Mouse (Mus musculus) telencephalon, adult 2 months (tissue): ENCODE measurements around the gene Slc2a9.
"Not testable (repeated sequence)": the region's sequence is repeated elsewhere in the genome, so short reads cannot be mapped to it uniquely, and the experiment has no call there.

Source experiments
- DNase-seq: peaks from one replicate; pipeline ENCODE4 v3.0.0-alpha.2; 2011; ENCODE audit warnings: low read depth, low spot score

Gene Slc2a9

DNA sequence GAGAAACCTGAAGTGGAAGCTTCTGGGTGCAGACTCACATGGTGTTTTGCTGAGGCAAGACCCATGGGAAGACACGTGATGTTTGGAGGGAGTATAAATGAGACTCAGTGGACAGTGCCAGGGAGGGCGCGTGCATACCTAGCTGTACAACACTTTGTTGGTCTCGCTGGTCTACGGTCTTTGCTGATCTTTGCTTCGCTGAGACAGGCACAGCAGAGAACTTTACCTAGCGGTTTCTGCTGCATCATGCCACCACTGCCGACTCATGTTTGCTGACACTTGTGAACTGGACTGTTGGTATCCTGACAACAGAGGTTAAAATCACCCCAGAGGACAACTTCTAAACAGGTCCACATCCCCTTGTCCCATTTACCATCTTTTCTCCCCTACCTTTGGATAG lies 2.9 kb downstream of the Slc2a9 start:
- no peak for DNase-seq

DNA sequence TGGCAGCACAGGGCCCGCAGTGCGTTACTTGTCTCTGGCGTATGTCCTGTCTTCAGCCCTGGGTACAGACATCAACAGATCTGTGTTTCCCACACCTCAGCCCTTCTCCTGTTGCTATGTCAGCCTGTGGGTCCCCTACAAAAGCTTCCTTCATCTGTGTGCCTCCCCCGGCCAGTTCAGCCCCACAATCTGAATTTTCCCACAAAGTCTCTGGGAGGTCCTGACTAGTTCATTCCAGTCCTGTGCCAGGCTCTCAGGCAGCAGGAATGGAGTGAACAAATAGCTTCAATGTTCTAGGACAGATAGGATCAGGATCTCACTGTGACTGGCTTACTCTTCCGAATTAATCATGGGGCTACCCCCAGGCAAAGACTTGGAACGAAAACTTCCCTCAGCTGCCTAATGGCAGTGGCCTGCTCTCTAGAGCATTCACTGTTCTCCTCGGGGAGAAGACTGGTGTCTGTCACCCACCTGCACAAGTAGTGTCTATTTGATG lies 3.6 kb downstream of the Slc2a9 start:
- no peak for DNase-seq

GRCm38 (mm10) chr5:38498479-38498878 lies 4.5 kb downstream of the Slc2a9 start:
- DNase-seq: no peak

GRCm38 (mm10) chr5:38496491-38497057 lies 6.4 kb downstream of the Slc2a9 start:
- no peak for DNase-seq

- DNase-seq: no peak
Observed at GRCm38 (mm10) chr5:38493890-38494289, 9.1 kb downstream of the Slc2a9 start.

DNA sequence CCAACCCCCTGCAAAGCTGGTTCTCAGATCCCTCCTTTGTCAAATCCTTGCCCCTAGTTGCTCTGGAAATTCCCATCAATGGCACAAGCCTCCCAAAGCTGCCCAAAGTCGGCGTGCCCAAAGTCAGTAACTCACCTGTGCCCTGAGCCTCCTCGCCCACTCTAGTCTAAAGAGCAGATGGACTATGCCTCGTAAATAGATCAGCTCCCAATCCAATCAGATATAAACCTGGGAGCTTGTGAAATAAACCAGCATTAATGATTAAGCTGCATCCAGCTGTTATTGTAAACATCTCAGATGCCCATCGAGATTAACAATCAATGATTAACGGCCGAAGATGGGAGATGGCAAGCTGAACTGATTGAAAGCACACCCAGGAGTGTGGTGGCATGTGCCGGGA lies 11.2 kb downstream of the Slc2a9 start:
- DNase-seq: no peak

- no peak for DNase-seq
Observed at GRCm38 (mm10) chr5:38489739-38490138, 13.2 kb downstream of the Slc2a9 start.

GRCm38 (mm10) chr5:38488673-38489615 lies 14.0 kb downstream of the Slc2a9 start:
- DNase-seq: no peak

DNA sequence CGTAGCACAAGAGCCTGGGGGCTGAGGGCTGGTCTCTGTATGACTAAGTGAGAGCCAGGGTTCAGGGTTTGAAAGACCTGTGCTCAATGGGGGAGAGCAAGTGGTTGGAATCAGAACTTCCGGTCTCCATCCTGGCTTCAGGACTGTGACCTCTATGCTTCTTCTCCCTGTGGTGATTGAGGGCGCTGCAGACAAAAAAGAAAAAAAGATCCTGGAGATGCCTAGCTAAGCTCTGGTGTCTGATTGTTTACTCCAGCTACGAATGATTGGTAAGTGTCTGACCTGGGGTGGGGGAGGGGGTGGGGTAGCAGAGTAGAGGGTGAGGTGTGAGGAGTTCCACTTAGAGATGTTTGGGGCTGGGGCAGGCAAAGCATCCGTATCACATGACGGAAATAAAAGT lies 14.9 kb downstream of the Slc2a9 start:
- DNase-seq: no peak

DNA sequence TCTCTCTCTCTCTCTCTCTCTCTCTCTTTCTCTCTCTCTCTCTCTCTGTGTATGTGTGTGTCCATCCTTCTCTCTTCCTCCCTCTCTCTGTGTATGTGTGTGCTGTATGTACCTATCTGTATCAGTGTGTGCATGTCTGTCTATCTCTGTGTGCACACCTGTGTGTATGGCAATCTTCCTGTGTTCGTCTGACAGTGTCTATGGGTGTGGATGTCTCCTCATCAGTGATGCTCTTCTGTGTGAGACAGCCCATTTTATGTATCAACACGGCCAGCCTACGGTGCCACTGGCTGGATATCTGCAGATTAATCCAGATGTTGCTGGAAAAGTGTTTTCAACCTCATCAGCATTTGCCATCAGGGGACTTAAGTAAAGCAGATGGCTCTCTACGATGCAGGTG lies 15.7 kb downstream of the Slc2a9 start:
- DNase-seq: no peak

GRCm38 (mm10) chr5:38485946-38486345 lies 17.0 kb downstream of the Slc2a9 start:
- no peak for DNase-seq

DNA sequence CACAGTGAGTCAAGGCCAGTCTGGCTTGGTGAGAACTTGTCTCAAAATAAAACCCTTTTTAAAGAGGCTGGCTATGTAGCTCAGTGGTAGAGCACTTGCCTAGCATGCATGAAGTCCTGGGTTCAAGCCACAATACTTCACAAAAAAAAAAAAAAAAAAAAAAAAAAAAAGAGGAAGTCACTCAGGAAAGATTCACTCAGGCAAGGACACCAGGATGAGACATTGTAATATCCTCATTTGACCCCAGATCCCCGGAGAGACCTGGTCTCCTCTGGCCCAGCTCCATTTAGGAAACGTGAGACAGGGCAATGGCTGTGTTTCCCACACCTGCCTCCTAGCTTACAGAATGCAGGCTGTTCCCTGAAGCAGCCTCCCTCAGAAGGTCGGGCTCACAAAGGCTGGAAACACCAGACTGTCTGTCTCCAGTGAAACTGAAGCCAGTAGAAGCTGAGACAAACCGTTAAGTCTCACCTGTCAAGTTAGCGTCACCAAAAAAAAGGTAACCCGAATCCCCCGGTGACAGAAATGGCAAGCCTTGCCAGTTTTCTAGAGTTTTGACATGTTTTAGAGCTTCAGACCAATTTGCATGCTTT lies 19.3 kb downstream of the Slc2a9 start:
- DNase-seq: no peak

GRCm38 (mm10) chr5:38480822-38481707 lies 21.9 kb downstream of the Slc2a9 start:
- no peak for DNase-seq

GRCm38 (mm10) chr5:38479908-38480725 lies 22.8 kb downstream of the Slc2a9 start:
- DNase-seq: no peak

DNA sequence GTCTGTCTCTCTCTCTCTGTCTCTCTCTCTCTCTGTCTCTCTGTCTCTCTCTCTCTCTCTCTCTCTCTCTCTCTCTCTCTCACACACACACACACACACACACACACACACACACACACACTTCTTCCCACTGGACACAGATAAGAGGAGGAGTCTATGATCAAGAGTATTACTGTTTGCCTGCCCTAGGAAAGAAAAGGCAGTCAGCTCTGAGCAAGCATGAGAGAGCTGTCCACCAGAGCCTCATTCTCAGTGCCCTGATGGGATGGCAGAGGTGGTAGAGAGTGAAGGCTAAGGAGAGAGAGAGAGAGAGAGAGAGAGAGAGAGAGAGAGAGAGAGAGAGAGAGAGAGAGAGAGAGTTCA lies 23.4 kb downstream of the Slc2a9 start:
- DNase-seq: not testable (repeated sequence)

GRCm38 (mm10) chr5:38479027-38479426 lies 23.9 kb downstream of the Slc2a9 start:
- DNase-seq: no peak

- DNase-seq: no peak
Observed at GRCm38 (mm10) chr5:38477731-38478445, 25.1 kb downstream of the Slc2a9 start.

- no peak for DNase-seq
Observed at GRCm38 (mm10) chr5:38476861-38477565, 25.9 kb downstream of the Slc2a9 start.

- no peak for DNase-seq
Observed at GRCm38 (mm10) chr5:38470881-38471280, 32.1 kb downstream of the Slc2a9 start.
